Mouse (Mus musculus): ENCODE data around the gene Stk24.
A peak's percentile ranks its signal among the peaks of the same experiment; 100 is the strongest.

Gene Stk24

DNA sequence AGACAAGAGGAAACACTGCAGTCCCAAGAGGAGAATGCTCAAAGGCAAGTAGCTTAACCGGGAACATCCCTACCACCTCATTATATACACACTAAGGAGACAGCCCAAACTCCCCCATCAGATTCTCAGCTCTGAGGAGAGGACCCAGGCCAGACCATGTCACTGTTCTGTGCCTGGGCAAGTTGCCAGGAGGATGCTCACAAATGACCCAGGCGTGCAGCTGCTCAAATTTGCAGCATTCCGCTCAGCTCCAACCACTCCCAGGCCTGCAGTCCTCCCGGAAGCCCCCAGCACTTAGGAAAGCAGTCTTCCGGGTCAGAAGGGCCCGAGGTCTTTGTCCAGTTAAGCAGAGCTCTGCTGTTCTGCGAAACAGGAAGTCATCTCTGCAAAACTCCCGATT is 31.6 kb downstream of the Stk24 start:
- peak; percentile 33 for DNase-seq

DNA sequence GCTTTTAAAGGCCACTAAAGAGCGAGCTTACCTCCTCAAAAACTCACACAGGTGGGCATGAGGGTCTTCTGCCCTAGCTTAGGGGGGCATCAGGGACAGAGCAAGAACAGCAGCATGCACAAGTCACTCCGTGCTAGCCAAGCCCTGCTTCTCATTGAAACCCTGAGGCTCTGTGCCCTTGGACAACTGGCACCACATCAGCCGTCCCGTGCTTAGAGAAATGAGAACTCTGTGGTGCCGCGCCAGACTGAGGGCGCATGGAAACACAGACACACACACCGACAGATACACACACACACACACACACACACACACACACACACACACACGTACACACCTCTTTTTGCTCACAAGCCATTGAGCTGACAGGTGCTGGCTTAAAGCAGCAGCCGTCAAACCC is 32.7 kb downstream of the Stk24 start:
- DNase-seq: no peak

DNA sequence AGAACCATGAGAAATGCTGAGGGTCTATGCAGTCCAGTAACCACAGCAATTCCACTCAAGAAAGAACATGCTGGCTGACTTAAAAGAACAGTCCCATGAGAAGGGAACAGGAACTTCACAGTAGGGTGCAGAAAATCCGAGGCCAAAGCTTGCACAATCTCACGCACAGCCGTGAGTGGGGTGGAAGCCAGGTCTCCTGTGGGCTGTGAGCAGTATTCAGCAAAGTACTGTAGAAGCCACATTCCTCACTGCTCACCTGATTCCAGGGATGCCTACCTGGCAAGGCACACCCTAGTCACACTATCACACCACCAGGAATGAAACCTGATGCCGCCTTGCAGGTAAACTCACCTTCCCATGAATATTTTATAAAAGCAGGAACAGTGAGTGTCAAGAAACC is 33.2 kb downstream of the Stk24 start:
- DNase-seq: no peak

DNA sequence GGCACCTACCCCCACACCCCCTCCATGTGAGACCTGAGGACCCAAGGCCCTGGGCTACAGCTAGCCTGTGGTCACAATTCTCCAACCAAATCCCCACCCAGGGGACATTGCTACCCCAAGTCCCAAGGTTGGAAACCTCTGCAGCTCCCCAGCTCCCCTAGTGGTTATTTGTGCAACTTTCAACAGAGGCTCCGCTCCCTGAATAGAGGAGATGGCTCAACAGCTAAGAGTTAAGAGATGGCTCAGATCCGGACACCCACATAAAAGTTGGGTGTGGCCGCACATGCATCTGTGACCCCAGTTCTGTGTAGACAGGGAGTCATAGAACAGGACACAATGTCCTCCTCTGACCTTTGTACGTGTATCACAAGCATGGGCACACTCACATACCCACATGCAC is 33.8 kb downstream of the Stk24 start:
- DNase-seq: no peak

DNA sequence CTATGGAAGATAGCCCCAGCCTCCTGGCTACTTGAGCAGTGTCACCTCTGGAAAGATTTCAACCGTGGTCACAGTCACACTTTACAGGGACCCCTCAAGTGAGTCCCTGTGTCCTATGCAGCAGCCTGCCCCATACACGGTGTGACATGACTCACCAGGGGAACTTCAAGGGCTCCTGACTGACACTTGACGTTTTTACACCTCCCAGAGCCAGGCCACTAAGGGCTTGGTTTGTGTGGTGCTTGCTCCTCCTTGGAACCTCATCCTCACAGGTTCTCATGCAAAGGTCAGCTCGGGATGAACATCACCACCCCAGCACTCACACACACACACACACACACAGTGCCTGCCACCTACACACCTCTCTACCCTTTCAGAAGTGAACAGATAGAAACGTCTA is 34.9 kb downstream of the Stk24 start:
- no peak for DNase-seq

DNA sequence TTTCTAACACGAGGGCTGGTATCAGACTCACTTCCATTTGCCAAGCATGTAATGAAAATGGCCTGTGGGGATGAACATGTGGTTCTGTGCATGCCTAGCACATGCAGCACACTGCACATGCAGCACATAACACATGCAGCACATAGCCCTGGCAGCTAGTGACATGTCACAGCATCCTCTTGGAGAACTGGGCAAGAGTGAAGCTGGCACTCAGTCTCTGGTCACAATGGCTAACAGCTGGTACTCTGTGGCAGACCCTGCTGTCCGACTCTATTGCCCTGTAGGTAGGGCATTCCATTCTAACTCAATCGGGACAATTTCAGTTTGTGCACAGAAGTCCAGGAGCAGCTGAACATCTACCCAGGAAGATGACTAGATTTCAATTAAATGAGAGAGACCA is 36.9 kb downstream of the Stk24 start:
- DNase-seq: no peak

DNA sequence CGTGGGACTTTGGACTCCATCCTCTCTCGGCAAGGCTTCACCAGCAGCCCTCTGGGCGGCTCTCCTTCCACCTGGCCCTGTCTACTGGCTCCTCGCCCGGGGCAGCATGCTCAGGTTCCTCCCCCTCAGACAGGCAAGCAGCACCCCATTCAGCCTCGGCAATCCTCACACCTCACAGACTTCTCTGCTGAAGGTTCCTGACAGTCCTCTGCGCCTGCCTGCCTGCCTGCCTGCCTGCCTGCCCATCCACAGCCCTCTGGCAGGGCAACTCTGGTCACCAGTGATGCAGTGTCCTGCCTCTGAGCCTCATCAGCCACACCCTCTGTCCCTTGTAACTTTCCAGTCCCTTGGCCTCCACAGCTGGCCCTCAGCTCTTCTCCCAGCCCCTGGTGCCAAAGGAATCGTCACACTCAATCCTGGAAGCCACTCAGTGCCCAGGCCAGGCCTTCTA is 39.8 kb downstream of the Stk24 start:
- DNase-seq: no peak

DNA sequence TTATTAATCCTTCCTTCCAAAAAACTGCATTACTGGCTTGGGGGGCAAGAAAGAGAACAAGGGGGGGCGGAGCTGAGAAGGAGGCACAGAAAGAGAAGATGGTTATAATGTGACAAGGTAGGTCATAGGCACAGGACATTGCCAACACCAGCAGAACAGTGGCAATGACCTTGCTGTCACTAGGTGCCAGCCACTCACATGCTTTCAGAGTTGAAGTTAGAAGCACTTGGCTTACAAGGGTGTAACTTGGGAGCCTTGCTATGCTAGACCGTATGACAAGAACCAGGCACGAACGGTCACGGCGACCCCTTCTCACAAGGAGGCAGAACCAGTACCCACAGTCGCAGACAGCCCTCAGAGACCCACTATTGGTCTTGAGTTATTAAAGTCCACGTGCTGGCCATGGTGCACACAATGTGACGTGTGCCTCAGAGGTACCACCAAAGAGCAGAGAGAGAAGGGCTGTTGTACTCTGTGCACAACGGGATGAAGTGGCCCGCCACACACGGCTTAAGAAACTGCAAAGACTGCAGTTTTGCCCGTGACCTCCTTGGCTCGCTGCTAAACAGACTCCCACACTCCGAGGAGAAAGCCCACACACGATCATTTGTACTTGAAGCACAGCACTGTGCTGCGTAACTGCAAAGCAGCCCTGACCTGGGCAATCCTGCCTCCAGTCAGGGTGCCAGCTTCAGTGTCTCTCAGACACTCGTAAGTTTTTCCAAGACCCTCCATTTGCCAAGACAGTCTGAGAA is 40.8 kb downstream of the Stk24 start:
- no peak for DNase-seq

DNA sequence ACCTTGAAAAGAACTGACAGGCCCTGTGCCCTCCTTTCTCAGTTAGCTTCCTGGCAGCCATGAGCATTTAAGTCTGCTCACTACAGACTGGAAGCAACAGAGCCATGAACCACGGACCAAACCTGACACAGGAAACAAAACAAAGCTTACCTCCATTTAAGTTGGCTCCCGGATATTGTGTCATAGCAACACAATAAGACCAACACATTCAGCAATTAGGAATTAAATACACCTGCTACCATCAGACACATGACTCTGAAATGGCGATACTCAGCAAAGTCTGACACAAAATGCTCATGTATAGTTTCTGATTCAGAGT is 49.8 kb downstream of the Stk24 start:
- DNase-seq: no peak

DNA sequence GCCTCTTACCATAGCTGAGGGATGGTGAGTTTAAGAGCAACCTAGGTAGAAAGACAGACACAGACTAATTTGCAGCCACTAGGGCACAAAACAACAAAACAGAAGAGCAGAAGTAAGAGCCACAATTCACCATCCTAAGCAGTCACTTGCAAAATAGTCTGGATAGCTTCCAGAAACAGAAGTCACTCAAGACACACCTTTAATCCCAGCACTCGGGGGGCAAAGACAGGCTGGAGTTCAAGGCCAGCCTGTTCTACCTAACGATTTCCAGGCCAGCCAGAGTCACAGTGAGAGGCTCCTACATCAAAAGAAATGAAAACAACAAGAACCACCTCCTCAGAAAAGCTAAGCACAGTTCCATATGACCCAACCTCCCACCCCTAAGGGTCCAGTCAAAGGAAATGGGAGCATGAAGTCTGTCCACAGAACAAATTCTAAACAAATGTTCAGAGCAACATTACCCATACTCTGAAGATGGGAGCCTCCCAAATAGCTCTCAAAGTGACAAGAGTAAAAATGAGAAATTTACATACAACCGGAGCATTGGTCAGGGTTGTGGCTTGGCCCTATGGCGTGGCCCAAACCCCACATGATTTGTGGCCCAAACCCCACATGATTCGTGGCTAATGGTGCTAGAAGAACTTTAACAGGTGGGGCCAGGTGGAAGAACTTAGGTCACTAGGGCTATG is 50.3 kb downstream of the Stk24 start:
- DNase-seq: no peak

DNA sequence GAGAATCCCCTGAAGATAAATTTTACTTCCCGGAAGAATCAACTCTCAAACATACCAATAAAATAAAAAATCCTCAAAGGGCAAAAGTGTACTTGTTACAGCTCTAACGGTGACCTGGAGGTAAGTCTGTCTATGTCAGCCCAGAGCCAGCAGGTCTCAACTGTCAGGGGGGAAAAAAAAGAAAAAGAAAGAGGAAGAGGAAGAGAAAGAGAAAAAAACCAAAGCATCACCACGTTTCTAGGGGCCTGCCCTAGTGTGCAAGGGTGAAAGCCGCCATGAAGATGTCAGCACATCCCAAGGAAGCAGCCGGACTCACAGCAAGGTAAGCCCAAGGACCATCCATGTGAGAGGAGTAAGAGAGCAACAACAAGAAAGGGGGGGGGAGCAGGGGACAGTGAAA is 50.9 kb downstream of the Stk24 start:
- DNase-seq: no peak

DNA sequence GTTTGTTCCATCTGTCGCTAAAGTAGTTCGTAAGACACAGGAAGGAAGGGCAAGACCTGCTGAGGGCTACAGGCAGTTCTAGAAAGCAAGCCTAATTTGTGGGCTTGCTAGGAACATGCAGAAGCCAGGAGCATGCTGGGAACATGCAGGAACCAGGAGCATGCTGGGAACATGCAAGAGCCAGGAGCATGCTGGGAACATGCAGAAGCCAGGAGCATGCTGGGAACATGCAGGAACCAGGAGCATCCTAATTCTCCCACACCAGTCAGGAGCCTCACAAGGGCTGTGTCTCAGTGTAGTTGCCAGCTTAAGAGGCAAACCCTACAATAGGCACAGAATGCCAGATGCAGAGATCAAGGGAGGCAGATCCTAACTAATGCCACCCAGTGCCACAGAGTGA is 53.4 kb downstream of the Stk24 start:
- DNase-seq: no peak

DNA sequence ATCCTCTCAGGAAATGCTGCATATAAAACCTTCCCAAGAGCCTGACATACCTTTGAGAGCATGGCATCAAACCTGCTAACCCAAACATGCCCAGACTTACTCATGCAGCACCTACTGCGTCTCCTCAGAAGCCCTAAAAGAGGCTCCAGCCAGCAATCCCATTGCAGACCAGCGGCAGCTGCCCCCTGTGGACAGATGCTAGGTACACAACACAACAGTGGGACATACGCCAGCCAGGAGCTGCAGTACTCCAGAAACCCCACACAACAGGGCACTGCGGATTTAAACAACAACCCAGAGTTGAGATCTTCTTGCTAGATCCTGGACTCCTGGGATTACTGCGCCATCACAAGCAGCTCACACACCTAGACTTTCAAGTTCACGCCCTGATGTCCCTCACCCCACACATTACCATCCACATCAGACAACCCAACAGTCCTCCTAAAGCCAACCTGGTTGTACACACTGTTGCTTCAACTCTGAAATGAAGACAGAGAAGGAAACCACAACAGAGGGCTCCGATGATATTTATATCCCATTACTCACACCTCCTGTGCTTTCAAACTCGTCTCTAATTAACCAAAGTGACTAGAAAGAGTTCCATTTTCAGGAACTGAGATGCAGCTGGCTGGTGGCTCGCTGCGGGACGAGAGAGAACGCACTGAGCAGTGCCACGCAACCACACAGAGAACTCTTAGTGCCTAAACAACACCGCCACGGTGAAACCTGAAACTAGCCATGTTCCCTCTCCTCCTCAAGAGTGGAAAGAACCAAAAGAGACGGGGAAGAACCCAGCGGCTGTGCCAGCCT is 55.1 kb downstream of the Stk24 start:
- DNase-seq: peak; percentile 31

DNA sequence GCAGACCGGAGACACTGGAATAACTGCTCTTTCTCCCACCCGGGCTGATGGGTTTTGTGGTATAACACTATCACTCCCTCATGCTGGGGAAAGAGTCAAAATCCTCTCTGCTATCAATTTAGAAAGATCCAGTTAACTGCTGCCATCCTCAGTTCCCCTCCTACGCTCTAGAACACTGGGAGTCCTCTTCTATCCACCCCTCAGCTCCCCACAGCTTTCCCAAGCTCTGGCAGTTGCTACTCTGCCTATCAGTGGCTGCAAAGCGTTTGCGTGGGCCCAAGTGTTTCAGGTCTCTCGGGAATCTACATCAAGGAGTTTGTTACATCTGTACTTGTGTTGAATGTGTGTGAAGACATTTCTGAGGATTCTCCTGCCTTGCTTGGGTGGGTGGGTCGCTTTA is 57.2 kb downstream of the Stk24 start:
- DNase-seq: peak; percentile 53

DNA sequence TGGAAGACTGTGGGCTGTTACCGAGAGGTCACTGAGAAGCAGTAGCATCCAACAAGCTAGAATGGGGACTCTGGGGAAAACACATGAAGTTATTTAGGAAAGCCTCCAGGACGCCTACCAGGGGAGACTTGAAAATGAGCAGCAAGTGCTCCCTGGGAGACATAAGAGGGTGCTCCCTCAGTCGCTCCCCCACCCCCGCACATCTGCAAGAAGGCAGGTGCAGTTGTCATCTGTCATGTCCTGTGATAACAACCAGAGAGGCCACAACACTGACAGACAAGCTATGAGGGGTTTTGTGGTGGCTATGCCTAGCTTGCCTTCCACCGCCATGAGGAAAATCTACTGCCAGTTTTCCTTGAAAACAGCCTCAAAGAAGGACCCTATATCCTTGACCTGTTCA is 57.7 kb downstream of the Stk24 start:
- DNase-seq: no peak

DNA sequence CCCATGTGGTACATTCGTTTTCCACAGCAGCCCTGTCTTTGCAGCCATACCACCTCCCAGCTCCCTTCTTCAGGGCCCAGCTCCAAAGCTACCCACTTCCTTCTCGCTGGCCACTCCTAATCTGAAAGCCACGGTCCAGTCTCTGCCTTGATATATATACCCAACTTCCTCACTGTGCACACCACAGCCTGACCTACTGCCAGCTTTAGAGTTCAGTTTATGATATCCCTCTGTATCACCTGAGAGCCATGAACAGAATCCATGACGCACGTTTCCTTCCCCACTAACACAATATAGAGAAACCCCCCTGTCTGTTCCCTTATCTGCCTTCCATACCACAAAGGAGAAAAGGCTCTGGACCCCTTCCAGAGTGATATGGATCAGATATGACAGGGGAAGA is 61.4 kb downstream of the Stk24 start:
- DNase-seq: no peak

DNA sequence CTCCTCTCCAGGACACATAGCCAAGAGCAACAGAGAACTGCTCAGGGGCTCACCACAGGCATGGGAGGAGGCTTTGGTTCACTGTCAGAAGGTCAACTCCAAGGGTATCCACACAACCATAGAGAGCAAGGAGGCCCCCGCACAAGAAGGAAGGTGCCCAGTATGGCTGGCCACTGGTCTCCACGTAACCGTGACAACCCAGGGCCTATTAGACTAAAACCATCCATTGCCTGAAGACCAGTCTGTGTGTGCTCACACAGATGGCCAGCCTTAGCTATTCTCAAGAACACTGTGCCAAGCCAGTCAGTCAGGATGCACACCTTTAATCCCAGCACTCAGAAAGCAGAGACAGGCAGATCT is 62.5 kb downstream of the Stk24 start:
- no peak for DNase-seq

DNA sequence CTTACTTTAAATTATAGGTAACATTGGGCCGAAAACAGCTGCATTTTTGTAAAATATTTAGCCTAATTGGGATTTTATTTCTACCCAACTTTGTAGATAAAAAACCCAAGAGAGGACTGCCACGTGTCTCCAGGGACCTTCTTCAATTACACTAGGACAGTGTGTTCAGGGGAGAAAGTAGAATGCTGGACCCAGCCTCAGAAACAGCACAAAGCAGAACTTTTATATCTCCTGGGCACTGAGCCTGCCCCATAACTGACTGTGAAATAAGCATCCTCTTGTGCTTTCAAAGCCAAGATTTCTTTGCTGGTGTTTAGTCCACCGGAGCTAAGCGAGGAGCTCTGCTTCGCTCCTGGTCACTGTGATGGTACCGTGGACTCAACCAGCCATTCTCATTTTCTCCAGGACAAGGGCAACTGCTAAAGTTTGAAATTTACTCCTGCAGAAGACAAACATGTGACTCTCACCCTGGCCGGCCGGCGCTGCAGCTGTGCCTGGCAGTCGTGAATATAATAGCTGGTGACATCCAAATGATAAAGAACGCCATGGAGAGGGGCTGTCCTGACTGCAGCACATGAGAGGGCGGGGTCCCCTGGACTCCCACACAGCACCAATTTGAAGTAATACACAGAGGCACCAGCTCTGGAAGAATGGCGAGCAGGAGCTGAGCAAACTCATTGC is 63.0 kb downstream of the Stk24 start:
- no peak for DNase-seq

DNA sequence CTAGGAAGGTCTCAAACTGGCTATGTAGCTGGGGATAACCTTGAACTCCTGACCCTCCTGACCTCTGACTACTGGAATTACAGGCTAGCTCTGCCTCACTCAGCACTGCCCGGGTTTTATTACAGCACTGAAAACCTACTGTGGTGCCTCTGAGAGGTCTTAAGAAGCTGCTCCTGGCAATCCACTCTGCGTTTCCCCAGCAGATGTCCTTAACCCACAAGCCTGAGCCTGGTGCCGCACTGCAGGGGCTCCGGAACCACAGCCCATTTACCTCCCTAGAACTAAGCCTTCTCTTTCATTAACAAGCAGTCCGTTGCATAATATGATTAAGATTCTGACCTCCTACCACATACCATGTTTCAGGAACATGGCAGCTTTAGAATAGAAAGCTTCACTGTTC is 63.7 kb downstream of the Stk24 start:
- no peak for DNase-seq

DNA sequence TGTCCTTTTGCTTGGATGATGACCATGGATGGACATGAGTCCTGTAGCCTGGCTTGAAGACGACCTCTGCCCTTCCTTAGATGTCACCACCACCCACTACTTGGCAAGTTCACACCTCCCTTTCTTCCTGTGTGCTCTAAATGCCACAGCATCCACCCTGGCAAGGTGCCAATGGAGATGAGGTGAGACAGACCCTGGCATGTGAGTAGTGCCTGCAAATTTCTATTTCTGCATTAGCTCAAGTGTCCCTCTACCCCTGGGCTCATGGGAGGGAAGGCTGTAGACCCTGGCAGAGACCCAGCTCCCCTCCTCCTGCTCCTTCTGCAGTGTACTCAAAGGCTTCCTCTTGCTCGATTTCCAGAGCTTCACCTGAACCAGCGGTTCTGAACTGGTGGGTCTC is 64.9 kb downstream of the Stk24 start:
- DNase-seq: peak; percentile 30

DNA sequence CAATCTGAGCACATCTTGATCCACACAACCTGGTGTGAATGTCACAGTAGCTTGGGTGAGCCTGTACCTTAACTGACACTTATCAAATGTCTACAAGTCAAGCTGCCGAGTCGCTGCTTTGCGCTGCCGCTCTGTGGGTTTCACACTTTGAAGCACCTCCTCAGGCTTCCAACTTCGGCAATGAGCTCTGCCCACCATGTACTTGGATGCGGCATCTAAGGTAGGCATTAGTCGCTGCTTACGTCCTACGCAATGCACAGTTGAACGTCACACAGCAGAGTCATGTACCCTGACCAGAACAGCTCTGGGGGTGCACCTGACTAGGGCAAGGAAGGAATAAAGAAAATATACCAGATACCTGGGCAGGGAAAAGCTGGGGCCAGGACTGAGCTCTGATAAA is 66.5 kb downstream of the Stk24 start:
- no peak for DNase-seq

DNA sequence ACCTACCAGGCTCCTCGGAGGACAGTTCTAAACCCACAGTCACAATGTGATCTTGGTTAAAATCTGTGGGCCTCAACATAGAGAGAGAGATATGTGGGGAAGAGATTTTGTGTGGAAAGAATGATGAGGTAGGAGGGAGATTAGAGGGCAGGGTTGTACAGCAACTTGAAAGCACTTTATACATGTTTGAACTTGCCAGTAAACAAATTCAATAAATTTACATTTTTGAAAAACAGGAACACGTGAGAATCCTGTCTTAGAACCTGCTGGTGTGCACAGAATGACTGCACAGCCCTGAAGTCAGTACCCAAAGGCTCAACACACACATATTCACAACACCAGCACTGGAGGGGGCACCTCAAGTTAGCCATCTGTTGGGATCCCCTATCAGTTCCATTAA is 68.7 kb downstream of the Stk24 start:
- no peak for DNase-seq

DNA sequence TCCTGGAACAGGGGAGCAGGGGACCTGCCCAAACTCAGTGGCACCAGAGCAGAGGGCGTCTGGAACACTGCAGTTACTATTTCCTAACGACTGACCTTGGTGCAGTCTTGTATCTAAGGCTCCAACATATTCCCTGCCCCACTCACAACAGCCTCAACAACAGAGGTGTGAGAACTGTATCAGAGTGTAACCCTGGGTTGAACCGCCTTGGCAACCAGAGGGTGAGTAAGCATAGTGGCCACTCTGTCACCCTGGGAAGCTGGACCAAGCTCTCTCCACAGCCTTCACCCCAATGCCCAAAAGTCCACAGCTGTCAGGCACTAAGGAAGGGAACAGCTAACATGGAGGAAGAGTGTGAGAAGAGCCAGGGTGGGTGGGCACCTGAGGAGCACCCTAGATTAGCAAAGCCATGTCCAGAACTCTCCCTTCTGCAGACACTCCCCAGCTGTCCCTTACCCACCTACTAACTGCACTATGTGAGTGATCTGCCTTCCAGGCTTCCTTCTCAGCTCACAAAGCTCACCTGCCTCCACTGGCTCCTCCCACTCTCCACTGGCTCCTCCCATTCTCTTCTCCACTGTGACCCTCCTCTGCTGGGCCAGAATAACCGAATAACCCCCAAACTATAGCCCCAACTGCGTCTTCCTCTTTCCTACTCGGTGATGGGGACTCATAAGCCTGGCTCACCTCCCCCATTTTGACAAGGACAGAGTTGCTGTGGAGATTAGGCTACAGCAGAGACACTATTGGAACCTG is 69.3 kb downstream of the Stk24 start:
- no peak for DNase-seq
